Comparison of ENCODE assay signal across 22 mouse cellular contexts in the genomic region with DNA sequence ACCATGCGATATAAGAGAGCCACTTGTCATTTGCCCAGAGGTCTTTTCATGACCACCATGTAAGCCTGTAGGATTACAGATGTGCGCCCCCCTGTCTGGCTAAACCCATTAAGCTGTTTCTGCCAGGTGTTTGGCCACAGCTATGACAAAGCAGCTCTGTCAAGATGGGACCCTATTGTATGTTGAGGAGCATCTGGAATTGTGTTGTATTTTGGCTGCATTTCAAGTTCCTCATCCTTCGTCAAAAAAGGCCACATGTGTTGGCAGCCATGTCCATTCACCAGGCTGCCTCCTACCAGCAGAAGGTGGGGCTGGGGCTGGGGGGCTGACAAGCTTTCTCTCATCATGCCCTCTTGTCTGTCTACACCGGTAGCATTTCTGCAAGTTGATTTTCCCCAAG.
A peak's percentile ranks its signal among the peaks of the same experiment; 100 is the strongest.
DNase-seq lines count a peak whose midpoint lies in the region; ATAC-seq and TF ChIP-seq lines count a peak whose summit lies in the region.
"Had no signal": no experiment of that assay in that cellular context is flagged by ENCODE, and none has a peak within 500 bp of the region (broad histone marks: within the 10 kb centered on the region; RNA-seq: fewer than 3 reads in every experiment).

No protein-coding gene starts in this region.

- H3K9me3 ChIP-seq in embryonic facial prominence, embryonic 14.5 days (ENCODE audit: control insufficient read depth, low read length), result no peaks in the 10 kb centered on the region
- H3K9me3 ChIP-seq in embryonic facial prominence, embryonic 10.5 days, result no peaks in the 10 kb centered on the region
- H3K9me3 ChIP-seq in lung, embryonic 14.5 days (ENCODE audit: low read depth, low read length), result no peaks in the 10 kb centered on the region
- H3K9me3 ChIP-seq in embryonic facial prominence, embryonic 15.5 days (replicated peaks), result no peaks in the 10 kb centered on the region

- no peaks in the 10 kb centered on the region for H3K27me3 ChIP-seq in embryonic facial prominence, embryonic 14.5 days (replicated peaks; ENCODE audit: control insufficient read depth, insufficient read depth, low read length)
- no peaks in the 10 kb centered on the region for H3K27me3 ChIP-seq in embryonic facial prominence, embryonic 10.5 days (replicated peaks; ENCODE audit: low read depth, poor library complexity, severe bottlenecking)
- no peaks in the 10 kb centered on the region for H3K27me3 ChIP-seq in lung, embryonic 14.5 days (ENCODE audit: insufficient read depth, low read length)
- no peaks in the 10 kb centered on the region for H3K27me3 ChIP-seq in embryonic facial prominence, embryonic 15.5 days
- H3K27me3 ChIP-seq: CH12.LX, Patski had no signal

- H3K4me3 ChIP-seq in embryonic facial prominence, embryonic 14.5 days (ENCODE audit: low read depth, low read length), result no peak overlapping the region
- H3K4me3 ChIP-seq in embryonic facial prominence, embryonic 10.5 days, result no peak overlapping the region
- H3K4me3 ChIP-seq in lung, embryonic 14.5 days (ENCODE audit: low read depth, low read length), result no peak overlapping the region
- no peak overlapping the region for H3K4me3 ChIP-seq in embryonic facial prominence, embryonic 15.5 days (replicated peaks)

- no peak overlapping the region for H3K27ac ChIP-seq in embryonic facial prominence, embryonic 14.5 days (replicated peaks; ENCODE audit: low read depth, low read length)
- H3K27ac ChIP-seq in embryonic facial prominence, embryonic 10.5 days (replicated peaks), result no peak overlapping the region
- H3K27ac ChIP-seq in lung, embryonic 14.5 days (ENCODE audit: low read depth), result no peak overlapping the region
- no peak overlapping the region for H3K27ac ChIP-seq in embryonic facial prominence, embryonic 15.5 days (replicated peaks)

- peak; percentile 57 for DNase-seq in embryonic facial prominence, embryonic 14.5 days (ENCODE audit: low spot score)
- DNase-seq in embryonic facial prominence, embryonic 10.5 days (ENCODE audit: low spot score), result no peak
- peak; percentile 87 for DNase-seq in heart, adult 11 months
- no peak for DNase-seq in heart, adult 9 months (ENCODE audit: low spot score in 2 of 2)
- peak; percentile 12 for DNase-seq in lung, embryonic 14.5 days
- no peak for DNase-seq in lung, postnatal 36 days
- no peak for DNase-seq in adrenal gland, postnatal 36 days
- DNase-seq: adrenal gland, adult 2 months; adrenal gland, adult 8-10 months; adrenal gland, postnatal 10 days; adrenal gland, postnatal 14 days; adrenal gland, postnatal 25 days; B cell, adult 2 months; cerebellum, adult 11 months; cerebellum, adult 11-12 months; cerebellum, adult 18-20 months had no signal

- no peak overlapping the region for H3K4me2 ChIP-seq in embryonic facial prominence, embryonic 14.5 days (ENCODE audit: low read depth, low read length)
- no peak overlapping the region for H3K4me2 ChIP-seq in lung, embryonic 14.5 days
- no peak overlapping the region for H3K4me2 ChIP-seq in embryonic facial prominence, embryonic 15.5 days (replicated peaks)

- WGBS in embryonic facial prominence, embryonic 14.5 days, result 61% methylated on average over 4 of the region's 4 CpGs
- WGBS in embryonic facial prominence, embryonic 10.5 days, result 89% methylated on average over 4 of the region's 4 CpGs
- WGBS in lung, embryonic 14.5 days, result 70% methylated on average over 4 of the region's 4 CpGs
- WGBS in embryonic facial prominence, embryonic 15.5 days, result 50% methylated on average over 4 of the region's 4 CpGs

- ATAC-seq in embryonic facial prominence, embryonic 14.5 days (ENCODE audit: low read depth), result no peak
- ATAC-seq in lung, embryonic 14.5 days (ENCODE audit: insufficient read depth), result no peak
- peak; percentile 34; the same call in 1 of the 2 replicates for ATAC-seq in embryonic facial prominence, embryonic 15.5 days (ENCODE audit: insufficient number of reproducible peaks, low FRiP score, low TSS enrichment, low read depth)
- ATAC-seq: activated CD4-positive, CD25-positive, alpha-beta regulatory T cell, adult 4 months; CD4-positive, CD25-positive, alpha-beta regulatory T cell, adult 4 months; Patski had no signal

- no peak overlapping the region for H3K9ac ChIP-seq in embryonic facial prominence, embryonic 14.5 days (ENCODE audit: low read depth, low read length)
- H3K9ac ChIP-seq in lung, embryonic 14.5 days, result no peak overlapping the region
- no peak overlapping the region for H3K9ac ChIP-seq in embryonic facial prominence, embryonic 15.5 days

- no peaks in the 10 kb centered on the region for H3K4me1 ChIP-seq in embryonic facial prominence, embryonic 14.5 days (ENCODE audit: control insufficient read depth, insufficient read depth, low read length)
- H3K4me1 ChIP-seq in embryonic facial prominence, embryonic 10.5 days, result no peaks in the 10 kb centered on the region
- H3K4me1 ChIP-seq in lung, embryonic 14.5 days (ENCODE audit: insufficient read depth), result no peaks in the 10 kb centered on the region
- no peaks in the 10 kb centered on the region for H3K4me1 ChIP-seq in embryonic facial prominence, embryonic 15.5 days

- H3K36me3 ChIP-seq in embryonic facial prominence, embryonic 14.5 days (ENCODE audit: control insufficient read depth, insufficient read depth, low read length), result no peaks in the 10 kb centered on the region
- no peaks in the 10 kb centered on the region for H3K36me3 ChIP-seq in embryonic facial prominence, embryonic 10.5 days (replicated peaks)
- no peaks in the 10 kb centered on the region for H3K36me3 ChIP-seq in lung, embryonic 14.5 days (ENCODE audit: insufficient read depth)
- H3K36me3 ChIP-seq in embryonic facial prominence, embryonic 15.5 days, result no peaks in the 10 kb centered on the region
- H3K36me3 ChIP-seq: G1E had no signal

- no peak for TF ChIP-seq CTCF in lung, embryonic 14.5 days (IDR thresholded peaks at IDR 0.05; ENCODE audit: low read depth)

Comparison
In these comparisons a context has a peak if more than half of its experiments do, and no peak if none do; other contexts are left out.
1. DNase-seq: peak in embryonic facial prominence, embryonic 14.5 days (single experiment), heart, adult 11 months (single experiment) and lung, embryonic 14.5 days (single experiment); none in embryonic facial prominence, embryonic 10.5 days (single experiment), heart, adult 9 months (0 of 2), lung, postnatal 36 days (single experiment) and adrenal gland, postnatal 36 days (0 of 2).